Comparison of ENCODE assay signal across 13 mouse cellular contexts in the genomic region with DNA sequence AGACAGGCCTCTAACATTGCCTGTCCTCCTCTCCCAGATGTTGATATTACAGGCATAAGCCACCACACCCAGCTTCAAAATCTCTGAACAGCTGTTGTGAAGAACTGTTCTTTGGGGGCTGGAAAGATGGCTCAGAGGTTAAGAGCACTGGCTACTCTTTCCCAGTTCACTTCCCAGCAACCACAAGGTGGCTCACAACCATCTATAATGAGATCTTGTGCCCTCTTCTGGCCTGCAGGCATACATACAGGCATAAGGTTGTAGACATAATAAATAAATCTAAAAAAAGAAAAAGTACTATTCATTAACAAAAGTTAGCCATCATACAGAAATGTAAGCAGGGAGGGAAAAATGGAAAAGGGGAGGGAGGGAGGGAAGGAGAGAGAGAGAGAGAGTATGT.
A peak's percentile ranks its signal among the peaks of the same experiment; 100 is the strongest.
DNase-seq lines count a peak whose midpoint lies in the region; ATAC-seq and TF ChIP-seq lines count a peak whose summit lies in the region.
"Had no signal": no experiment of that assay in that cellular context is flagged by ENCODE, and none has a peak within 500 bp of the region (broad histone marks: within the 10 kb centered on the region; RNA-seq: fewer than 3 reads in every experiment).

No protein-coding gene starts in this region.

- H3K36me3 ChIP-seq in kidney, adult 2 months (ENCODE audit: control insufficient read depth, insufficient read depth, low read length): peaks cover 1% of the 10 kb centered on the region
- peaks cover 36% of the 10 kb centered on the region for H3K36me3 ChIP-seq in kidney, embryonic 15.5 days

- H3K4me1 ChIP-seq in kidney, adult 2 months (ENCODE audit: control insufficient read depth, insufficient read depth, low read length): no peaks in the 10 kb centered on the region
- H3K4me1 ChIP-seq in kidney, embryonic 15.5 days: no peaks in the 10 kb centered on the region

- H3K27me3 ChIP-seq in kidney, adult 2 months (replicated peaks; ENCODE audit: control insufficient read depth, insufficient read depth, low read length): no peaks in the 10 kb centered on the region
- H3K27me3 ChIP-seq in kidney, embryonic 15.5 days: no peaks in the 10 kb centered on the region
- H3K27me3 ChIP-seq in Patski: no peaks in the 10 kb centered on the region
- H3K27me3 ChIP-seq: heart, embryonic 15.5 days; megakaryocyte, embryonic 14.5 days had no signal

- no peak for TF ChIP-seq POLR2A in kidney, adult 2 months (IDR thresholded peaks at IDR 0.05; ENCODE audit: low read depth, low read length)

- H3K4me3 ChIP-seq in kidney, adult 2 months (ENCODE audit: insufficient read depth, low read depth, low read length): no peak overlapping the region
- H3K4me3 ChIP-seq in kidney, embryonic 15.5 days (replicated peaks): no peak overlapping the region
- H3K4me3 ChIP-seq: heart, embryonic 15.5 days; megakaryocyte, embryonic 14.5 days had no signal

- peak; percentile 33 for TF ChIP-seq CTCF in kidney, adult 2 months (conservative IDR thresholded peaks at IDR 0.05; ENCODE audit: insufficient read depth, insufficient read length, low read depth, low read length)
- TF ChIP-seq CTCF in Patski (IDR thresholded peaks at IDR 0.05): peak; percentile 62

- in situ Hi-C loops in Patski (cut with MboI; ENCODE audit: low pct_unique_long_range_greater_than_20kb): no loop called here

- no peak overlapping the region for H3K9ac ChIP-seq in kidney, embryonic 15.5 days
- H3K9ac ChIP-seq: heart, embryonic 15.5 days had no signal

- ATAC-seq in kidney, embryonic 15.5 days (replicated peaks; ENCODE audit: low FRiP score): no peak
- no peak for ATAC-seq in Patski

- CTCF ChIA-PET in Patski (lab: Charles Lee): interaction anchor here (0.8 to 1.4 kb wide), 3 partner anchors 9 to 25 kb away, joined by 3 read pairs; no protein-coding TSS in a partner anchor

- no peak for DNase-seq in kidney, adult 2 months
- DNase-seq in thymus, postnatal 4 days: peak; percentile 10
- no peak for DNase-seq in thymus, postnatal 10 days (ENCODE audit: low spot score in 2 of 2)
- no peak for DNase-seq in Patski (ENCODE audit: low read depth, low spot score)
- no peak for DNase-seq in right cerebral cortex, postnatal 4 days
- DNase-seq in urinary bladder, postnatal 4 days (ENCODE audit: low spot score in 2 of 2): no peak
- DNase-seq: cerebellum, adult 9-10 months; kidney, postnatal 10 days; lung, adult 2 months had no signal

- H3K9me3 ChIP-seq in kidney, embryonic 15.5 days (replicated peaks): no peaks in the 10 kb centered on the region
- H3K9me3 ChIP-seq: G1E; heart, embryonic 15.5 days; megakaryocyte, embryonic 14.5 days had no signal

- POLR2A ChIA-PET in Patski (lab: Charles Lee): no interaction called here

- no peak overlapping the region for H3K4me2 ChIP-seq in kidney, embryonic 15.5 days
- H3K4me2 ChIP-seq: heart, embryonic 15.5 days had no signal

- H3K27ac ChIP-seq in kidney, adult 2 months (ENCODE audit: insufficient read depth, low read depth, low read length): no peak overlapping the region
- H3K27ac ChIP-seq in kidney, embryonic 15.5 days: no peak overlapping the region
- H3K27ac ChIP-seq: heart, embryonic 15.5 days had no signal
